Mouse (Mus musculus): ENCODE results near the gene Tcf7l2. TPM values are rescaled to one million over a fixed set of nuclear protein-coding genes. Genes with fewer than 3 reads are reported as not detected.
A peak's percentile ranks its signal among the peaks of the same experiment; 100 is the strongest.

Tcf7l2 gene
- polyA plus RNA-seq, 1 experiment from 2014 or later, result 142 TPM

GRCm38 (mm10) chr19:55732499-55732898 is 9.1 kb upstream of the Tcf7l2 start:
- Histone ChIP-seq H3K9me3 (no peaks in the 10 kb centered on the region), H3K27me3 (0 out of 2 replicates have a peak, but pooled peaks cover 2% of the 10 kb centered on the region), H3K9ac (no peak overlapping the region), H3K4me2 (no peak overlapping the region), H3K27ac (no peak overlapping the region), H3K36me3 (no peaks in the 10 kb centered on the region), H3K4me1 (peaks cover 14% of the 10 kb centered on the region; the same call in 1 of the 2 replicates), H3K4me3 (no peak overlapping the region)
- ATAC-seq (ENCODE audit: insufficient number of reproducible peaks, insufficient read depth, low FRiP score, low TSS enrichment, low read depth), result no peak
- 33% methylated on average over 6 of the region's 6 CpGs for WGBS

- peaks cover 14% of the 10 kb centered on the region; the same call in 1 of the 2 replicates for H3K4me1 ChIP-seq
- whole genome bisulfite sequencing, result 67% methylated on average over 3 of the region's 3 CpGs
- H3K4me3 ChIP-seq, result no peak overlapping the region
- no peaks in the 10 kb centered on the region for H3K9me3 ChIP-seq
- no peak overlapping the region for H3K9ac ChIP-seq
- H3K27me3 ChIP-seq, result 0 out of 2 replicates have a peak, but pooled peaks cover 2% of the 10 kb centered on the region
- H3K36me3 ChIP-seq, result no peaks in the 10 kb centered on the region
- no peak overlapping the region for H3K4me2 ChIP-seq
- no peak for ATAC-seq (ENCODE audit: insufficient number of reproducible peaks, insufficient read depth, low FRiP score, low TSS enrichment, low read depth)
- no peak overlapping the region for H3K27ac ChIP-seq
Observed at GRCm38 (mm10) chr19:55732994-55733393, 8.6 kb upstream of the Tcf7l2 start.

GRCm38 (mm10) chr19:55736016-55736415 is 5.6 kb upstream of the Tcf7l2 start:
- Histone ChIP-seq H3K4me1 (peaks cover 23% of the 10 kb centered on the region), H3K9ac (no peak overlapping the region), H3K4me3 (no peak overlapping the region), H3K27ac (no peak overlapping the region), H3K4me2 (no peak overlapping the region), H3K9me3 (no peaks in the 10 kb centered on the region), H3K27me3 (0 out of 2 replicates have a peak, but pooled peaks cover 2% of the 10 kb centered on the region), H3K36me3 (no peaks in the 10 kb centered on the region)
- 49% methylated on average over 6 of the region's 6 CpGs for WGBS
- no peak for ATAC-seq (ENCODE audit: insufficient number of reproducible peaks, insufficient read depth, low FRiP score, low TSS enrichment, low read depth)

- Histone ChIP-seq H3K27ac (peak overlapping the region; percentile 29; the same call in 1 of the 2 replicates), H3K4me3 (no peak overlapping the region), H3K9me3 (no peaks in the 10 kb centered on the region), H3K27me3 (no peaks in the 10 kb centered on the region), H3K9ac (no peak overlapping the region), H3K4me2 (no peak overlapping the region), H3K36me3 (no peaks in the 10 kb centered on the region), H3K4me1 (peaks cover 16% of the 10 kb centered on the region)
- ATAC-seq (ENCODE audit: insufficient number of reproducible peaks, insufficient read depth, low FRiP score, low TSS enrichment, low read depth), result no peak
- WGBS, result 35% methylated on average over 4 of the region's 4 CpGs
Observed at GRCm38 (mm10) chr19:55739713-55740112, 1.9 kb upstream of the Tcf7l2 start.

- no peaks in the 10 kb centered on the region for H3K27me3 ChIP-seq
- peak overlapping the region; percentile 100 for H3K27ac ChIP-seq
- H3K4me2 ChIP-seq, result peak overlapping the region; percentile 91
- H3K9ac ChIP-seq, result peak overlapping the region; percentile 99
- no peaks in the 10 kb centered on the region for H3K9me3 ChIP-seq
- H3K36me3 ChIP-seq, result no peaks in the 10 kb centered on the region
- peaks cover 27% of the 10 kb centered on the region for H3K4me1 ChIP-seq
- peak; percentile 68 for ATAC-seq (ENCODE audit: insufficient number of reproducible peaks, insufficient read depth, low FRiP score, low TSS enrichment, low read depth)
- peak overlapping the region; percentile 86 for H3K4me3 ChIP-seq
- 9% methylated on average over 10 of the region's 10 CpGs for WGBS
Observed at GRCm38 (mm10) chr19:55740753-55741438, 724 bp upstream of the Tcf7l2 start.

- Histone ChIP-seq H3K9ac (peak overlapping the region; percentile 99), H3K4me3 (peak overlapping the region; percentile 86), H3K27ac (peak overlapping the region; percentile 100), H3K4me1 (peaks cover 43% of the 10 kb centered on the region), H3K36me3 (no peaks in the 10 kb centered on the region), H3K4me2 (peak overlapping the region; percentile 91), H3K27me3 (no peaks in the 10 kb centered on the region), H3K9me3 (no peaks in the 10 kb centered on the region)
- ATAC-seq (ENCODE audit: insufficient number of reproducible peaks, insufficient read depth, low FRiP score, low TSS enrichment, low read depth), result no peak
- under 1% methylated on average over 64 of the region's 70 CpGs for WGBS
Observed at GRCm38 (mm10) chr19:55742386-55743000, 873 bp downstream of the Tcf7l2 start.

- peaks cover 49% of the 10 kb centered on the region for H3K4me1 ChIP-seq
- H3K9me3 ChIP-seq, result no peaks in the 10 kb centered on the region
- H3K9ac ChIP-seq, result peak overlapping the region; percentile 99
- no peaks in the 10 kb centered on the region for H3K36me3 ChIP-seq
- no peaks in the 10 kb centered on the region for H3K27me3 ChIP-seq
- WGBS, result under 1% methylated on average over 35 of the region's 38 CpGs
- ATAC-seq (ENCODE audit: insufficient number of reproducible peaks, insufficient read depth, low FRiP score, low TSS enrichment, low read depth), result 0 out of 2 replicates have a peak, but pooled peaks have one; percentile 34
- peak overlapping the region; percentile 86 for H3K4me3 ChIP-seq
- H3K4me2 ChIP-seq, result peak overlapping the region; percentile 91
- H3K27ac ChIP-seq, result peak overlapping the region; percentile 100
Observed at GRCm38 (mm10) chr19:55743001-55743556, 1.5 kb downstream of the Tcf7l2 start.

GRCm38 (mm10) chr19:55743557-55744441 is 2.2 kb downstream of the Tcf7l2 start:
- Histone ChIP-seq H3K4me3 (peak overlapping the region; percentile 86), H3K27me3 (no peaks in the 10 kb centered on the region), H3K4me1 (peaks cover 56% of the 10 kb centered on the region), H3K36me3 (no peaks in the 10 kb centered on the region), H3K9ac (peak overlapping the region; percentile 99), H3K27ac (peak overlapping the region; percentile 100), H3K4me2 (peak overlapping the region; percentile 91), H3K9me3 (no peaks in the 10 kb centered on the region)
- WGBS, result under 1% methylated on average over 47 of the region's 47 CpGs
- no peak for ATAC-seq (ENCODE audit: insufficient number of reproducible peaks, insufficient read depth, low FRiP score, low TSS enrichment, low read depth)

GRCm38 (mm10) chr19:55744576-55745191 is 3.1 kb downstream of the Tcf7l2 start:
- Histone ChIP-seq H3K9me3 (no peaks in the 10 kb centered on the region), H3K4me3 (peak overlapping the region; percentile 86), H3K27ac (peak overlapping the region; percentile 100), H3K9ac (peak overlapping the region; percentile 99), H3K4me1 (peaks cover 65% of the 10 kb centered on the region), H3K4me2 (peak overlapping the region; percentile 91), H3K27me3 (no peaks in the 10 kb centered on the region), H3K36me3 (no peaks in the 10 kb centered on the region)
- ATAC-seq (ENCODE audit: insufficient number of reproducible peaks, insufficient read depth, low FRiP score, low TSS enrichment, low read depth), result no peak
- WGBS, result 2% methylated on average over 21 of the region's 21 CpGs

GRCm38 (mm10) chr19:55745192-55745578 is 3.6 kb downstream of the Tcf7l2 start:
- H3K36me3 ChIP-seq, result no peaks in the 10 kb centered on the region
- H3K27ac ChIP-seq, result peak overlapping the region; percentile 100; the same call in 1 of the 2 replicates
- WGBS, result 9% methylated on average over 9 of the region's 9 CpGs
- no peaks in the 10 kb centered on the region for H3K9me3 ChIP-seq
- H3K4me3 ChIP-seq, result peak overlapping the region; percentile 86
- no peak for ATAC-seq (ENCODE audit: insufficient number of reproducible peaks, insufficient read depth, low FRiP score, low TSS enrichment, low read depth)
- peak overlapping the region; percentile 91 for H3K4me2 ChIP-seq
- H3K27me3 ChIP-seq, result no peaks in the 10 kb centered on the region
- peaks cover 69% of the 10 kb centered on the region for H3K4me1 ChIP-seq
- H3K9ac ChIP-seq, result peak overlapping the region; percentile 99

- no peaks in the 10 kb centered on the region for H3K9me3 ChIP-seq
- 14% methylated on average over 5 of the region's 5 CpGs for WGBS
- peak overlapping the region; percentile 49 for H3K9ac ChIP-seq
- no peaks in the 10 kb centered on the region for H3K36me3 ChIP-seq
- ATAC-seq (ENCODE audit: insufficient number of reproducible peaks, insufficient read depth, low FRiP score, low TSS enrichment, low read depth), result no peak
- H3K4me2 ChIP-seq, result peak overlapping the region; percentile 91
- no peak overlapping the region; the same call in 1 of the 2 replicates for H3K27ac ChIP-seq
- peaks cover 69% of the 10 kb centered on the region for H3K4me1 ChIP-seq
- peak overlapping the region; percentile 28 for H3K4me3 ChIP-seq
- no peaks in the 10 kb centered on the region for H3K27me3 ChIP-seq
Observed at GRCm38 (mm10) chr19:55746241-55746640, 4.6 kb downstream of the Tcf7l2 start.
